Mouse (Mus musculus) ES-E14 (cell line): Measurements from ENCODE around the gene Shc3.

Source experiments
- CHD2 ChIP-seq: IDR thresholded peaks from 2 replicates; pipeline ENCODE4 v1.6.1; 2014; ENCODE audit warnings: mild to moderate bottlenecking, low read depth, low read length, inconsistent platforms
- HCFC1 ChIP-seq: IDR thresholded peaks from 2 replicates; pipeline ENCODE4 v1.6.1; 2012; ENCODE audit warnings: low read length, inconsistent platforms, borderline replicate concordance; ENCODE audit not compliant: insufficient read depth
- MAFK ChIP-seq: IDR thresholded peaks from 2 replicates; pipeline ENCODE4 v1.6.1; 2014; ENCODE audit warnings: mild to moderate bottlenecking, low read depth, low read length, inconsistent platforms; ENCODE audit not compliant: insufficient read depth
- ZC3H11A ChIP-seq: IDR thresholded peaks from 2 replicates; pipeline ENCODE4 v1.6.1; 2012; ENCODE audit warnings: low read depth, mild to moderate bottlenecking, inconsistent platforms, low read length, borderline replicate concordance
- ZNF384 ChIP-seq: IDR thresholded peaks from 2 replicates; pipeline ENCODE4 v1.6.1; 2012; ENCODE audit warnings: low read depth, low read length, inconsistent platforms

- no peak for TF ChIP-seq CHD2
- TF ChIP-seq ZNF384 = no peak
- TF ChIP-seq HCFC1 = no peak
- TF ChIP-seq MAFK = no peak
- TF ChIP-seq ZC3H11A = no peak
These were observed 4.5 kb downstream of the Shc3 start for GRCm38 (mm10) chr13:51564741-51565140.
